Mouse (Mus musculus) adrenal gland, adult 8-10 months (tissue): ENCODE measurements around the gene Ubr2. TPM values are rescaled to one million over a fixed set of nuclear protein-coding genes. Genes with fewer than 3 reads are reported as not detected.
A peak's percentile ranks its signal among the peaks of the same experiment; 100 is the strongest.

Experiments
- DNase-seq: peaks from one replicate; pipeline ENCODE4 v3.0.0; 2022
- total RNA-seq, 4 experiments: library from RNA; stranded (reverse); gene quantifications; 2 replicates each; pipeline ENCODE4 v1.2.4; 2022

Ubr2 gene
- total RNA-seq, 4 experiments from 2014 or later: 80.2 to 105 (median 91.0) TPM

- no peak for DNase-seq
These were observed 84.2 kb downstream of the Ubr2 start for GRCm38 (mm10) chr17:46926192-46926591.

DNA sequence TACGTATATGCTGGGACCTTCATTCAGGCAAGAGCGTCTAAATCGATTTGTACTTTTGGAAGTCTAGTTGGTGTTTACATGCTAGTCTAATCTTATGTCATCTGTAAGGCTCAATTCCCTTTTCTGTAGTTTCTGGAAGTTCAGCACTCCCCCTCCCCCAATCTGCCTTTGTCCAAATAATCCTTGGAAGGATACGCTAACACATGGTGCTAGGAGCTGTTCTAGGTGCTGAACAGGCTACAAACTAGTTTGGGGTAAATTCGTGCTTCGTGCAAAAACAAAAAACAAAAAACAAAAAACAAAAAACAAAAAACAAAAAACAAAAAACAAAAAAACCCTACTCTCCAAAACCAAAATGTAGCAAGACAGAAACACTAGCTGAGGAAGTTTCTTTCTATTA, 89.5 kb downstream of the Ubr2 start:
- DNase-seq: no peak

GRCm38 (mm10) chr17:46918951-46919350, 91.4 kb downstream of the Ubr2 start:
- no peak for DNase-seq

- no peak for DNase-seq
These were observed 95.2 kb downstream of the Ubr2 start for GRCm38 (mm10) chr17:46915129-46915528.

DNA sequence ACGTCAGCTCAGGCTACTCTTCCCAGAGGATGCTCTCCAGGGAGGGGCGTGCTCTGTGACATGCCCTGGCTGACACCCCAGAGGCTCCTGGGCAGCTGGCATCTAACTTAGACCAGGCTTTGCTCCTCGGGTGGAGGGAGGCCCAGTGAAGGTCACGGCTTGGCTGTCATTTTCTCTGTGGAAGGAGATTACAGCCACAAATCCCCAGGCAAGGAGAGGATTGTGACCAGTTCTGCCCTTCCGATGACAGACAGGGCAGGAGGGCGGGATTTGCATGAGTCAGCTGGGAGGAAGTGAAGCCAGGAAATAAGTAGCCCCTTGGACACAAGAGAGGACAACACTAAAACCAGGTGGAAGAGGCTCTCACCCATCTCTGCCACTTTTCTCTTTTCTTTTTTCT, 98.0 kb downstream of the Ubr2 start:
- DNase-seq: no peak

GRCm38 (mm10) chr17:46910186-46910585, 100.2 kb downstream of the Ubr2 start, which contains the start of gene Prph2:
Gene Prph2 (plus strand): TSS chr17:46910459.
- no peak for DNase-seq

GRCm38 (mm10) chr17:46903876-46904490, 106.4 kb downstream of the Ubr2 start:
- DNase-seq: peak; percentile 66

GRCm38 (mm10) chr17:46900941-46901340, 109.4 kb downstream of the Ubr2 start:
- DNase-seq: no peak

DNA sequence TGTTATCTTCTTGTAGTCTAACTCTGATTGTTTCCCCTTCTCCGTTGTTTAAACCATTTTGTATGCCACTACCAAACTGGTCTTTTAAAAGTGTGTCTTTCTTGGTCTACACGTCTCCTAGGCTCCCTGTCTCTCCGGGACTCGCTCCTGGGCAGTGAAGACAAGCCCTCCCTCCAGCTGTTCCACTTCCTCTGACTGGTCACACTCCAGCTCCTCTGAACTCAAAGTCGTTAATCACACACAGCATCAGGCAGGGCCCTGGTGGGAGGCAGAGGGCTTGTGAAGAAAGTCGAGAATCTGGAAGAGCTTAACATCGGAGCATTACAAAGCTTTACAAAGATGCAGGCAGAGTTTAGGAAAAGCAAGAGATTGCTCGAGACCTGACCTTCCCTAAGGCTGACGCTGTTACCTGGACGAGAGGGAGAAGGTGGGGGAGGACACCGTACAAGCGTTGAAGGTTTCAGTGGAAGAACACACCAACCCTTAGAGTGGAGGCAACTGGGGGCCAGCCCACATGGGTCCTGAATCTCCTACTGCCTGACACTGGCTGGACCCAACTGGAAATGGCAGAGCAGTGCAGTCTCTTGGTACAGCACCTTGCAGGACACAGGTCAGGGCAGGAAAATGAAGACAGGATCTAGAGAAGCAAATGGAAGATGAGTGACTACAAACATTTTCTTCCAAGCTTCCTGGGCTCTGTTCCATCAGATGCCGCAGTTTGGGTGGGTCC, 113.0 kb downstream of the Ubr2 start:
- DNase-seq: no peak

DNA sequence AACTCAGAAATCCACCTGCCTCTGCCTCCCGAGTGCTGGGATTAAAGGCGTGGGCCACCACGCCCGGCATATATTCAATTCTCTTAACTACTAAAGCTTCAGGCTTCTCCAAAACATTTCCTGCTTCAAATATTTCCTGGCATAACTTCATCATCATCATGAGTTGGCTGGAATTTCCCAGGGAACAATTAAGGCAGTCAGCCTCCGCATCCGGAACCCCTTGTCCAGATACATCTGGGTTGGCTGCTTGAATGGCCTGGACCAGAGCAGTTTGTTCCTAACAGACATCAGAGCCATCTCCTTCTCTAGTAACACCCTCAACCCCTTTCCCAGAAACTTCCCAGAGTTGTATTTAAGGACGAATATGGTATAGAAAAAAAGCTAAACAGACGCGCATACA, 114.9 kb downstream of the Ubr2 start:
- DNase-seq: no peak

DNA sequence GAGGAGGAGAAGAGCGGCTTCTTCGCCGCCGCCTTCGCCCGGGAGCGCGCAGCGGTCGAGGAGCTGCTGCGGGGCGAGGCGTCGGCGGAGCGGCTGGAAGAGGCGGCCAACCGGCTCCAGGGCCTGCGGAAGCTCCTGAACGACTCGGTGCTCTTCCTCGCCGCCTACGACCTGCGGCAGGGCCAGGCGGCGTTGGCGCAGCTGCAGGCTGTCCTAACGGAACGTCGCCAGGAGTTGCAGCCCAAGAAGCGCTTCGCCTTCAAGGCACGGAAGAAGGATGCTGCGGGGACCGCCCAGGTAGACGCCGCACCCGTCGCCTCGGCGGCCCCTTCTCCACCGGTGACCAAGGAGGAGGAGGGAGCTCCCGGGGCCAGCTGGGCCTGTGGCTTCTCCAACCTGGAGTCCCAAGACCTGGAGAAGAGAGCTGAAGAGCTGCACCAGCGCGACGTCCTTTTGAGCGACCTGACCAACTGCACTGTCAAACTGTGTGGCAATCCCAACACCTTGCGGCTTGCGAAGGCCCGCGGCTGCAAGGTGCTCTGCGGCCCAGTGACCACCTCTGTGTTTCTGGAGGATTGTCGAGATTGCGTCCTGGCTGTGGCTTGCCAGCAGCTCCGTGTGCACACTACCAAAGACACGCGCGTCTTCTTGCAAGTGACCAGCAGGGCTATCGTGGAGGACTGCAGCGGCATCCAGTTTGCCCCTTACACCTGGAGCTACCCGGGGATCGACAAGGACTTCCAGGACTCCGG, 119.3 kb downstream of the Ubr2 start:
- DNase-seq: peak; percentile 35

GRCm38 (mm10) chr17:46890116-46890815, 120.1 kb downstream of the Ubr2 start, which contains the start of gene Tbcc:
Gene Tbcc (plus strand): TSS chr17:46890684.
- peak; percentile 96 for DNase-seq

DNA sequence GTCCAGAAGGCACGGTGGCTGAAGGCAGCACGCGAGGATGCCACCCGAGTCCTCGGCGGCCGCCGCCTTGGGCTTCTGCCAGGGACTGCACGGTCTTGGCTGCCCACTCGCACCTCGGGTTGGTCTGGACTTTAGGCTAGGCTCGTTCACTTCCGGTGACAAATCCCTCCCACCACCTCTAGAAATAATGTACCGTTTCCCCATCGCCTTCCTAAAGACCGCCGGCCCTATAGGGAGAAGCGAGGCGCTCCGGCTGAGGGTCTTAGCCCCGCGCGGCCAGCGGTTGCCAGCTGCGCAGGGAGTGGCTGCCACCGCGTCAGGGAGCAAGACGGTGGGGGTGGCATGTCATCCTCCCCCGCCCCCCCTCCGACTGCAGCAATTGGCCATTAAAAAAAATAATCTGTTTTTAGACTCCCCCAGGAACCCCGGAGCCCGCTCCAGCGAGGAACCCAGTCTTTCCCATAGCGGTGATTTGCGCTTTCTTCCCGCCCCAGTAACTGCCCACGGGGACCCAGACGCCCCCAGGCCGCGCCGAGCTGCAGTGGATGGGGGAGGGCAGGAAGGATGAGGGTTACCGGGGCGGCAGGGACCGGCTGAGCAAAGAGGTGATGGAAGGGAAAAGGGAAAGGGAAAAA, 120.8 kb downstream of the Ubr2 start:
- peak; percentile 74 for DNase-seq

- DNase-seq: peak; percentile 32
These were observed 121.7 kb downstream of the Ubr2 start for GRCm38 (mm10) chr17:46888511-46889212.

DNA sequence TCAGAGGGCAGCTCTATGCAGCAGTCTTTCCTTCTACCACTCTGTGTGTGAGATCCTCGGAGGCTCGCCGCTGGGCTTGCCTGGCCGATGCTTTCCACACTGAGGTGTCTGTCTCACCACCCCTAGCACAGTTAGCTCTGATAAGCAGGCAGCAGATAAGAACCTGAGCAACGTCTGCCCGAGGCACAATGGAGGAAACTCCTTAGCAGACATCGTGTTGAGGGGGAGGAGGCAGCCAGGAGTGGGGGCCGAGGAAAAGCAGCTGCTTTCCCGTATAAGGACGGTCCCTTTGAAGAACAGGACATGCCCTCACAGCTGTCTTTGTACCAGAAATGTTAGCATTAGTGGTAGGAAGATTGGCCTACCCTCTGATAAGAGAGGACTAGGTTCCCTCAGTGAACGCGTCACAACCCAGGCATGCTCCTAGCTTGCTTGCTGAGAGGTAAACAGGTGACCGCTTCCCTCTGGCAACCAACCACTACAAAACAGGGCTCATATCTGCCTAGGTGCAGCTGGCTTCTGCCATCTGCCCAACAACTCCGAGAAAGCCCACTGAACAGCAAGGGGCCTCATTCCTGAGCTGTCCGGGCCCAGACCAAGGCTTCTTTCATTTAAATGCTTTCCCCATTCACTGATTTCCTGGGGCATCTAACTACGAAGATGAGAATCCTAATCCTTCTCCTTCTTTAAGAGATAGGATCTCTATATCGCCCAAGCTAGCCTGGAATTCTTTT, 124.3 kb downstream of the Ubr2 start:
- DNase-seq: no peak

DNA sequence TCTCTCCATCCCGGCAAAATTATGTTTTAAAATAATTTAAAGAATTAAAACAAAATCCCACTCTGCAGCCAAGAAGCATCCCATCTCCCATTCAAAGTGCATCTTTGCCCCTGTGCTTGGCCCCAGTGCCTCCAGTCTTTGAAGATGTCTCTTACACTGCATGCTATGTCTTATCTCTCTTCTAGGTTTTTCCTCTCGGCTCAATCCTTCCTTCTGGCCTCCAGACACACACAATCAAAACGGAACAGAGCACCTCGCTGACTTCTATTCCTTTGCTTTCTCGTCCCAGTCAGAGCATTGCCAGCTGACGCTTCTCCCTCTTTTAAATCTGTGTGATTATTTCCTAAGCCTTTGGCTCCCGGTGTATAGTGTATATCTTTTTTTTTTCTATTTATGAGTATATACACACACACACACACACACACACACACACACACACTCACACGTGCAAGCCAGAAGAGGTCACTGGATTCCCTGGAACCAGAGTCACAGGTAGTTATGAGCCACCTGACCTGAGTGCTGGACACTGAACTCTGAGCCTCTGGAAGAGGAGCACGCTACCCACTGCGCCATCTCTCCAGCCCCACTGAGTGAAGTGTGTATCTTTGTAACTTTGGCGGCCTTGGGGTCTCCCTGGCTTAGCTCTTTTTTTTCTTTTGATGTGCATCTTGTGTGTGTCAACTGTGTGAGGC, 125.0 kb downstream of the Ubr2 start:
- no peak for DNase-seq

- DNase-seq: no peak
These were observed 125.6 kb downstream of the Ubr2 start for GRCm38 (mm10) chr17:46884766-46885165.

DNA sequence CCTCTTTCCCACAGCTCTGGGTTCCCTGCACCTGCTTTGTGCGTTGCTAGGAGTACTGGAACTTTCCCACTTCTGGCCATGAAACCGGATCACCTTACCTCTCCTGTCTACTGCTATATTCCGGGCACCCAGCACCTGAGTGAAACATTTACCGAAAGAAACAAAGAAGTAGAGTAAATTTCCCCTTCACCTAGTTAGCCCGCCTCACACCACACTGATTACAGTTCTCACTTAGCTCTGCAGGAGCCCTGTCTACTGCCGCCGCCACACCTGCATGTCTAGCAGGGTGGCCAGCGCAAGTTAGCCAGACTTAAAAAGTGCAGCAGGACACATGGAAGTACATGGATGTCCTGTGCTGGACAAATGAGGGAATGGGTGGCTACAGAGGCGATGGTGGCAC, 127.2 kb downstream of the Ubr2 start:
- DNase-seq: no peak

DNA sequence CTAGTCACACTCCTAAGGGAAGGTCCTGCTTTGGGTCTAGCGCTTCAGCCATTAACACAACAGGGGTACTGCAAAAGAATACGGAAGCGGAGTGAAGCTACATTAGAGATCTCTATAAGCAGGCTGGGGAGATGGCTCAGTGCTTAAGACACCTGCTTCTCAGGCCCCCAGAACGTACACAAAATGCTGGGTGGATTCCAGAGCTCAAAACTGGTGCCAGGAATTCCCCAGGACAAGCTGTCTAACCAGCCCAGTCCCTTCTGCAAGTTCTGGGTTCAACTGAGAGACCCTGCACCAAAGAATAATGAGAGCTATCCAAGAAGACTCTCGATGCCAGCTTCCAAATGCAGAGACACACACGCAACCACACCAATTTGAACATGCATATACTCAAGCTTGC, 128.6 kb downstream of the Ubr2 start:
- DNase-seq: no peak

GRCm38 (mm10) chr17:46880322-46880721, 130.0 kb downstream of the Ubr2 start:
- DNase-seq: no peak
